Mouse (Mus musculus): ENCODE results near the gene Hoxd1. TPM values are rescaled to one million over a fixed set of nuclear protein-coding genes. Genes with fewer than 3 reads are reported as not detected.
A peak's percentile ranks its signal among the peaks of the same experiment; 100 is the strongest.

Hoxd1 gene
- polyA plus RNA-seq, 1 experiment from 2014 or later: not detected

DNA sequence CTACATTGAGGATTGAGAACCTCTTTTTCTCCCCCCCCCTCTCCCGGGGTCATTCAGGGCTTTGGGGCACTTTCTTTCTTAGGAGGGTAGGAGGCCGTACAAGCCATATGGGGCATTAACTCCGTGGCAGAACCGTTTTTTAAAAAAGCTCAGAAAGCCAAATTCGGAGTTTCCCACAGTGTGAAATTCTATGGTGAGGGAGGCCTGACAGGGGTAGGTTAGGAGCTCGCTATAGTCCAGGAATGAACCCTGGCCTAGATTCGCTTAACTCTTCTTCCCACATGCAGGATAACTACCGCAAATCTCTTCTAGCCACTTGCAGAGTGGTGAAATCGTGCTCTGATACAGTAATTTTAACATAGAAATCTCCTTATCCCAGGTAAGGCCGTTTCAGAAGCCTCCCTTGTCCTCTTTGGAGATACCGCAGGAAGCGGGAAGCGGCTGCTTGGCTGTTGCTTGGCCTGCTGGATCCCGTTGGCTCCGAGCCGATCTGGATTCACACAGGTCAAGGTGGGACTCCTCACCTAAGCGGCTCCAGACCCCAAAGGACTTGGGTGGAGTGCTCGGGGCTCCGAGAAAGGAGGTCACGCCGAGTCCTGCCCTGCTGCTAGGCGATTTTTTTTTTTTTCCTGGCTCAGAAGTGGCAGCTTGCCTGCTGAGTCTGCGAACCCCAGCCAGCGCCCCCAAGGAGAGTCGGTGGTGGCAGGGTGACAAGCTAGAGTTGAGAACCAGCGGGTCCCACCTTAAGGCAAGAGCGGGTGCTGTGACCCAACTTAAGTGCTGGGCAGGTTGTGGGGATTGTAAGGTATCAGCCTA lies 27.6 kb upstream of the Hoxd1 start:
- Histone ChIP-seq H3K4me1 (replicated peaks; ENCODE audit: control insufficient read depth, insufficient read depth) (no peaks in the 10 kb centered on the region), H3K9me3 (ENCODE audit: control insufficient read depth, low read length) (no peaks in the 10 kb centered on the region), H3K9ac (ENCODE audit: low read length) (no peak overlapping the region), H3K36me3 (ENCODE audit: control insufficient read depth, insufficient read depth, low read length) (no peaks in the 10 kb centered on the region), H3K4me2 (replicated peaks; ENCODE audit: low read depth) (no peak overlapping the region; the same call in 1 of the 2 replicates), H3K27ac (replicated peaks) (no peak overlapping the region), H3K27me3 (ENCODE audit: control insufficient read depth, insufficient read depth, low read length) (peaks cover 42% of the 10 kb centered on the region), H3K4me3 (ENCODE audit: low read depth, low read length) (no peak overlapping the region)
- WGBS: 14% methylated on average over 27 of the region's 27 CpGs
- TF ChIP-seq EP300 (optimal IDR thresholded peaks at IDR 0.05) (no peak), CTCF (IDR thresholded peaks at IDR 0.05; ENCODE audit: low read depth) (no peak)
- ATAC-seq (ENCODE audit: low FRiP score, low TSS enrichment): no peak
- DNase-seq (ENCODE audit: low spot score): no peak

DNA sequence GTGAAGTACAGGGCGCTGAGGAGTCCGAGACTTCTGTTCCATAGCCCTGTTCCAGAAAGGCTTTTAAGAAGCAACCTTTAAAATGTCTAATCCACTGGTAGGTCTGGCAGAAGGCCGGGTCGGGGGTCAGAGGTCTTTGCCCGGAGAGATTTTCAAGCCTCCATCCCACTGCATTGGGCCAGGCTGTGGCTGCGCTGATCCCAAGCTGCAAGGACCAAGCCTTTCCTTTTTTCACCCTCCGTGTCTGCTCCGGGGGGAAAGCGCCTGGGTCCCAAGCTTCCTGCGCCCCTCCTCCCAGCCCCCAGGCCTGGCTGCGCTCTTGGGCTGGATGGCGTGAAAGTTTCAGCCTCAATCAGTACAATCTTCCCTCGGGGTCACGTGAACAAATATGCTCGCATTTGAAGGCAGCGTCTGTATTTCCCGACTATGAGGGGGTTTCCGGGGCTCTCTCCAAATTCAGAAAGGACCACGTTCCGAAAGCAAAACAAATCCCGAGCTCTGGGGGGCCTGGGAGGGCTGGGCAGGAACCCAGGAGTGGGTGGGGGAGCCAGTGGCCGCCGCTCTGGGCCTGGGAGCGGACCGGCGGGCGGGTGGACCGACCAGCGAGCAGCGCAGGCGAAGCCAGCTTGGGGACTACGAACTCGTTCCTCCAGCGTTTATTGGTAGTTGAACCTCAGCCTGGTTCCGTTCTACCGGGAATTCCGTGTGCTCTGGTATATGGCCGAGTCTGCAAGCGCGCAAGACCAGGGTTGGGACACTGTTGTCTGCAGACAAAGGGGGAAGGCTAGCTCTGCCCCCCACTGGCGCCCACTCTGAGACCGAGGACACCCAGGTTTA lies 26.7 kb upstream of the Hoxd1 start:
- H3K27ac ChIP-seq (replicated peaks): no peak overlapping the region
- WGBS: 4% methylated on average over 41 of the region's 42 CpGs
- no peaks in the 10 kb centered on the region for H3K4me1 ChIP-seq (replicated peaks; ENCODE audit: control insufficient read depth, insufficient read depth)
- ATAC-seq (ENCODE audit: low FRiP score, low TSS enrichment): no peak
- no peaks in the 10 kb centered on the region for H3K9me3 ChIP-seq (ENCODE audit: control insufficient read depth, low read length)
- DNase-seq (ENCODE audit: low spot score): no peak
- TF ChIP-seq CTCF (IDR thresholded peaks at IDR 0.05; ENCODE audit: low read depth): no peak
- TF ChIP-seq EP300 (optimal IDR thresholded peaks at IDR 0.05): no peak
- peaks cover 37% of the 10 kb centered on the region for H3K27me3 ChIP-seq (ENCODE audit: control insufficient read depth, insufficient read depth, low read length)
- peak overlapping the region; percentile 23 for H3K4me3 ChIP-seq (ENCODE audit: low read depth, low read length)
- peak overlapping the region; percentile 37 for H3K4me2 ChIP-seq (replicated peaks; ENCODE audit: low read depth)
- H3K36me3 ChIP-seq (ENCODE audit: control insufficient read depth, insufficient read depth, low read length): no peaks in the 10 kb centered on the region
- H3K9ac ChIP-seq (ENCODE audit: low read length): no peak overlapping the region

DNA sequence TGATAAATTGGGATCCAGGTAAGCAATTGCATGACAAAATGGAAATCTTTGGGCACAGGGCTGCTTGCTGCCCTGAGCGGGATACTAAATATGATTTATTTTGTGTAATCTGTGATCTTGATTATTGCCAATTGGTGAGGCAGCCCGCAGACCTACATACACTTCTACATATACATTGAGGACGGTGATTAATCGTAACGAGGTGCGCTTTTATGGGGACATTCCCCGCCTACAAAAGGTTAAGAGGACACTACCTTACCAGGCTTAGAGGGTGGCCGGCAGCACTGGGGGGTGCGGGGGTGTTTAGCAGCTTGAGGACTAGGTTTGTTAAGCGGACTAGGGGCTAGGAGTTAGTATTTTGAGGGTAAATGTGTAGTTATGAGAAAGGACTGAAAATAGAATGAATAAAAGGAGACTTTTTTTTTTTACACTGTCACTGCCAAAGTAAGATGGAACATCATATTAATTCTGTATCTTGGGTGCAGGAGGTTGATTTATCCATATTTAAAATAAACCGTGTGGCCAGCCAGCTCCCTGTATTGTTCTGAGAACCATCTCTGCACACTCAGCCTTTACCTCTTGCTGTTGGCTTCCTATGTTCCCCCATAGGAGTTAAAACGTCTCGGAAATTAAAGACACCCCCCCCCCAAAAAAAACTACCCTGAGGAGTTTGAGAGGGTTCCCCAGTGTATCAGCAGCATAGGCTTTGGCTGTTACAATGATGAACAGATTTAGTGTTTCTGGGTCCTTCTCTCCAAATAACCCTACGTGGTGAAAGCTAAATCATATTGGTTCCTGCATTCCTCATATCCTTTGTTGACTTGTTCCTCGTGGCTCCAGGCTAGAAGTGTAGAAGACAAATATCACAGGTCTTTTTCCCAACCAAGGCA lies 25.8 kb upstream of the Hoxd1 start:
- no peaks in the 10 kb centered on the region for H3K36me3 ChIP-seq (ENCODE audit: control insufficient read depth, insufficient read depth, low read length)
- WGBS: 7% methylated on average over 15 of the region's 15 CpGs
- DNase-seq (ENCODE audit: low spot score) (no peak), ATAC-seq (ENCODE audit: low FRiP score, low TSS enrichment) (no peak)
- TF ChIP-seq EP300 (optimal IDR thresholded peaks at IDR 0.05) (no peak), CTCF (IDR thresholded peaks at IDR 0.05; ENCODE audit: low read depth) (no peak)
- H3K4me1 ChIP-seq (replicated peaks; ENCODE audit: control insufficient read depth, insufficient read depth): no peaks in the 10 kb centered on the region
- no peak overlapping the region for H3K9ac ChIP-seq (ENCODE audit: low read length)
- no peak overlapping the region for H3K27ac ChIP-seq (replicated peaks)
- H3K4me2 ChIP-seq (replicated peaks; ENCODE audit: low read depth): no peak overlapping the region
- 0 out of 2 replicates have a peak overlapping the region, but pooled peaks have one; percentile 23 for H3K4me3 ChIP-seq (ENCODE audit: low read depth, low read length)
- peaks cover 35% of the 10 kb centered on the region for H3K27me3 ChIP-seq (ENCODE audit: control insufficient read depth, insufficient read depth, low read length)
- H3K9me3 ChIP-seq (ENCODE audit: control insufficient read depth, low read length): no peaks in the 10 kb centered on the region

DNA sequence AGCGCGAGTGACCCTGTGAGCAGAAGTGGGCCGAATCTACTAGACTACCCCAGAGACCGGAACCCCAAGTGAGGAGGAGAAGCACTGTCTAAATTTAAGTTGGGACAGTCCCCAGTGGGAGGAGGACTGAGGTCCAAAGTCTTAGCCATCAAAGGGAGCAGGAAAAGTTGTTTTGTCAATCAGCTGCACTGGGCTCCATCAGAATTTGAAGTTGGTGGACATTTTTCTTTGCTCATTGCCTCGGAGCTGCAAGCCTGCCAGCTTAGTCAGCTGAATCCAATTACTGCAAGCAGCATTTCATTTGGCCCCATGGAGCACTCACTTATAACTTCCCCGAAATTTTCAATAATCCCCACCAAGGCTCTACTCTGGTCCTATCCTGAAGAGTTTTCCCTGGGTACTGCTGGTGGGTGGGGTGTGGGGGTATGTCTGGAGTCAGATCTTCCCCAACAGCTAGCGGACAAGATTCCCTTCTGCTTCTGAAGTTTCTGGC lies 25.2 kb upstream of the Hoxd1 start:
- TF ChIP-seq CTCF (IDR thresholded peaks at IDR 0.05; ENCODE audit: low read depth) (no peak), EP300 (optimal IDR thresholded peaks at IDR 0.05) (no peak)
- DNase-seq (ENCODE audit: low spot score) (no peak), ATAC-seq (ENCODE audit: low FRiP score, low TSS enrichment) (no peak)
- Histone ChIP-seq H3K9me3 (ENCODE audit: control insufficient read depth, low read length) (no peaks in the 10 kb centered on the region), H3K4me1 (replicated peaks; ENCODE audit: control insufficient read depth, insufficient read depth) (no peaks in the 10 kb centered on the region), H3K27me3 (ENCODE audit: control insufficient read depth, insufficient read depth, low read length) (peaks cover 33% of the 10 kb centered on the region), H3K36me3 (ENCODE audit: control insufficient read depth, insufficient read depth, low read length) (no peaks in the 10 kb centered on the region), H3K27ac (replicated peaks) (no peak overlapping the region), H3K9ac (ENCODE audit: low read length) (no peak overlapping the region), H3K4me2 (replicated peaks; ENCODE audit: low read depth) (no peak overlapping the region), H3K4me3 (ENCODE audit: low read depth, low read length) (no peak overlapping the region)
- WGBS: 19% methylated on average over 7 of the region's 7 CpGs

DNA sequence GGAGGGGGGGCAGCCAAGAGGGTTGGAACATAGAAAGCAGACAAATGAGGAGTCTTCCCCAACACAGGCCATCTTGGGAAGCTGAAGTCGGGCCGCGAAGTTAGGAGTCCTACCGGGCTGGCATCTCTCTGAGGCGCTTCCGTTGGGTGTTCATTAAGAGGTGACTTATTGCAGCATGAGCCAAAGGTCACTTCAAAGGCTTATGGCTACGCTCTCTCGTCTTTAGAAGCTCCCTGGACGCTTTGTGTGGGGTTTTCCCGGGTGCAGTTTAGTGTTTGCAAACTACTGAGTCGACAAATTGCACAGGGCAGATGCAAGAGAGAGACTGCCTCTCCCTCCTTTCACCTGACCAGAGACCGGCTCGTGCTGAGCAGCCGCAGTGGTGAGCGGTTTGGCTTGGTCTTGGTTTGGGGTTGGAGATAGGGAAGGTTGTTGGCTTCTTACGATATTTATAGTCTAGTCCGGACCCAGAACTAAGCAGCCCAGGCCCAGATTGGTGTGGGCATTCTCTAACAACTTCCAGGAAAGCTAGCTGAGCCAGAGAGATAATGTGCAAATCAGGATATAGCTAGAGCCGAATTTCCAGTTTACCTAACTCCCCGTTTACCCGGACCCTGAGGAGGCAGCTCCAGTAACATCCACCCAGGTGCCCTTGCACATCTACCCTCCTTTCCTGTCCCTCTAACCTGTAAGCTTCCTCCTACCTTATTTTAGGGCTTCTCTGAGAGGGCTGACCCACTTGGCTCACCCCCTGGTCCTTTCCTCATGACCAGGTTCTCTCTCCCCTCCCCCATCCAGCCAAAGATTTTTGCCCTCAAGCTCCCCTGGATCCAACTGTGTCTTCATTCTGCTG lies 23.9 kb upstream of the Hoxd1 start:
- peaks cover 30% of the 10 kb centered on the region for H3K27me3 ChIP-seq (ENCODE audit: control insufficient read depth, insufficient read depth, low read length)
- H3K9me3 ChIP-seq (ENCODE audit: control insufficient read depth, low read length): no peaks in the 10 kb centered on the region
- H3K4me1 ChIP-seq (replicated peaks; ENCODE audit: control insufficient read depth, insufficient read depth): no peaks in the 10 kb centered on the region
- H3K36me3 ChIP-seq (ENCODE audit: control insufficient read depth, insufficient read depth, low read length): no peaks in the 10 kb centered on the region
- no peak for DNase-seq (ENCODE audit: low spot score)
- WGBS: 5% methylated on average over 20 of the region's 20 CpGs
- TF ChIP-seq CTCF (IDR thresholded peaks at IDR 0.05; ENCODE audit: low read depth) (no peak), EP300 (optimal IDR thresholded peaks at IDR 0.05) (no peak)
- no peak for ATAC-seq (ENCODE audit: low FRiP score, low TSS enrichment)
- H3K9ac ChIP-seq (ENCODE audit: low read length): no peak overlapping the region
- H3K4me3 ChIP-seq (ENCODE audit: low read depth, low read length): no peak overlapping the region
- H3K27ac ChIP-seq (replicated peaks): no peak overlapping the region
- H3K4me2 ChIP-seq (replicated peaks; ENCODE audit: low read depth): no peak overlapping the region
